ENCODE assay signal across 7 mouse cellular contexts in genomic region chr12:58964583-58964982, GRCm38 (mm10). TPM values are rescaled to one million over a fixed set of nuclear protein-coding genes. Genes with fewer than 3 reads are reported as not detected.
DNase-seq lines count a peak whose midpoint lies in the region; ATAC-seq lines count a peak whose summit lies in the region.

No protein-coding gene starts in this region.

- no peak overlapping the region for H3K27ac ChIP-seq in hindbrain, embryonic 15.5 days (replicated peaks)
- H3K27ac ChIP-seq in midbrain, embryonic 15.5 days, result no peak overlapping the region

- ATAC-seq in hindbrain, embryonic 15.5 days (ENCODE audit: low FRiP score, low read depth), result peak; percentile 63; the same call in 1 of the 2 replicates
- peak; percentile 27; the same call in 1 of the 2 replicates for ATAC-seq in midbrain, embryonic 15.5 days (replicated peaks)

- no peaks in the 10 kb centered on the region for H3K4me1 ChIP-seq in hindbrain, embryonic 15.5 days (replicated peaks)
- H3K4me1 ChIP-seq in midbrain, embryonic 15.5 days, result no peaks in the 10 kb centered on the region

- DNase-seq in layer of hippocampus, adult 11-12 months (ENCODE audit: low spot score), result peak; percentile 17
- no peak for DNase-seq in layer of hippocampus, adult 9-10 months (ENCODE audit: low spot score)
- peak; percentile 50 for DNase-seq in ES-CJ7 (ENCODE audit: low read depth, low spot score)
- peak; percentile 23 for DNase-seq in c-Kit-positive CD71-negative TER-119-negative erythroid progenitor cells, embryonic 14.5 days (ENCODE audit: low read depth)
- no peak for DNase-seq in spleen, postnatal 4 days (ENCODE audit: low spot score in 2 of 2)

- H3K4me3 ChIP-seq in hindbrain, embryonic 15.5 days, result no peak overlapping the region
- no peak overlapping the region for H3K4me3 ChIP-seq in midbrain, embryonic 15.5 days

- no peaks in the 10 kb centered on the region for H3K27me3 ChIP-seq in hindbrain, embryonic 15.5 days
- no peaks in the 10 kb centered on the region for H3K27me3 ChIP-seq in midbrain, embryonic 15.5 days (replicated peaks)

- H3K4me2 ChIP-seq in hindbrain, embryonic 15.5 days, result no peak overlapping the region
- no peak overlapping the region for H3K4me2 ChIP-seq in midbrain, embryonic 15.5 days

- no peaks in the 10 kb centered on the region for H3K9me3 ChIP-seq in hindbrain, embryonic 15.5 days
- H3K9me3 ChIP-seq in midbrain, embryonic 15.5 days, result no peaks in the 10 kb centered on the region

- no peak overlapping the region for H3K9ac ChIP-seq in hindbrain, embryonic 15.5 days
- H3K9ac ChIP-seq in midbrain, embryonic 15.5 days, result no peak overlapping the region

- H3K36me3 ChIP-seq in hindbrain, embryonic 15.5 days, result peaks cover 60% of the 10 kb centered on the region
- H3K36me3 ChIP-seq in midbrain, embryonic 15.5 days (replicated peaks), result peaks cover 33% of the 10 kb centered on the region

- WGBS in hindbrain, embryonic 15.5 days, result 69% methylated on average over 4 of the region's 4 CpGs
- 71% methylated on average over 4 of the region's 4 CpGs for WGBS in midbrain, embryonic 15.5 days

RNA-seq across cellular contexts. Expression of gene Sec23a, which starts 47.2 kb away (rescaled TPM):
- 96.7 and 101 TPM in 2 replicates for polyA plus RNA-seq in hindbrain, embryonic 15.5 days (2015; fragmentation: Nextera tagmentation; extraction: Ambion mirVana)
- 99.8 and 109 TPM in 2 replicates for polyA plus RNA-seq in midbrain, embryonic 15.5 days (2015; fragmentation: Nextera tagmentation; extraction: Ambion mirVana)

RNA-seq across cellular contexts. Expression of gene Gemin2, which starts 48.6 kb away (rescaled TPM):
- 15.0 and 15.7 TPM in 2 replicates for polyA plus RNA-seq in hindbrain, embryonic 15.5 days (2015; fragmentation: Nextera tagmentation; extraction: Ambion mirVana)
- 15.5 and 15.9 TPM in 2 replicates for polyA plus RNA-seq in midbrain, embryonic 15.5 days (2015; fragmentation: Nextera tagmentation; extraction: Ambion mirVana)

Comparison
In these comparisons a context has a peak if more than half of its experiments do, and no peak if none do; other contexts are left out.
1. DNase-seq: peak in layer of hippocampus, adult 11-12 months (single experiment), ES-CJ7 (single experiment) and c-Kit-positive CD71-negative TER-119-negative erythroid progenitor cells, embryonic 14.5 days (single experiment); none in layer of hippocampus, adult 9-10 months (single experiment) and spleen, postnatal 4 days (0 of 2).